Mouse (Mus musculus) stomach, postnatal 0 days (tissue): ENCODE measurements at regions not wholly inside any gene's neighbourhood (a gene's known extent, or its start where the extent isn't known, plus 50 kb on each side); places are given as distances from the start of the nearest gene placed in this dataset.
A peak's percentile ranks its signal among the peaks of the same experiment; 100 is the strongest.

Experiments
- ATAC-seq: fragments of 200-750 bp; cut with Nextera tagmentation; 2 replicates; pipeline ENCODE4 v1.8.0; 2017; ENCODE audit not compliant: low FRiP score, low TSS enrichment
- DNase-seq: peaks from one replicate; pipeline ENCODE4 v3.0.0-alpha.2; 2016; ENCODE audit warnings: low spot score
- H3K27ac ChIP-seq: fragments of 300-500 bp; sonication (generic); replicated peaks from 2 replicates; pipeline ENCODE4 v1.5.1; 2014; ENCODE audit warnings: mild to moderate bottlenecking, control low read depth
- H3K27me3 ChIP-seq: fragments of 300-500 bp; sonication (generic); 2 replicates; pipeline ENCODE4 v1.6.1; 2014; ENCODE audit warnings: low read length; ENCODE audit not compliant: control insufficient read depth, insufficient read depth
- H3K36me3 ChIP-seq: fragments of 300-500 bp; sonication (generic); 2 replicates; pipeline ENCODE4 v1.6.1; 2014; ENCODE audit warnings: low read length, mixed read lengths; ENCODE audit not compliant: control insufficient read depth, insufficient read depth
- H3K4me1 ChIP-seq: fragments of 300-500 bp; sonication (generic); replicated peaks from 2 replicates; pipeline ENCODE4 v1.6.1; 2014; ENCODE audit warnings: antibody characterized with exemption; ENCODE audit not compliant: control insufficient read depth, insufficient read depth
- H3K4me2 ChIP-seq: fragments of 300-500 bp; sonication (generic); replicated peaks from 2 replicates; pipeline ENCODE4 v1.6.1; 2014; ENCODE audit warnings: low read depth, mild to moderate bottlenecking, control low read depth, moderate library complexity
- H3K4me3 ChIP-seq: fragments of 300-500 bp; sonication (generic); 2 replicates; pipeline ENCODE4 v1.5.1; 2014; ENCODE audit warnings: low read depth, low read length, control low read depth
- H3K9ac ChIP-seq: fragments of 300-500 bp; sonication (generic); 2 replicates; pipeline ENCODE4 v1.6.1; 2014; ENCODE audit warnings: mild to moderate bottlenecking, low read length, control low read depth, mixed read lengths
- H3K9me3 ChIP-seq: fragments of 300-500 bp; sonication (generic); 2 replicates; pipeline ENCODE4 v1.6.1; 2016; ENCODE audit warnings: low read length; ENCODE audit not compliant: control insufficient read depth
- CTCF ChIP-seq: IDR thresholded peaks from 2 replicates; pipeline ENCODE4 v1.5.1; 2016; ENCODE audit warnings: antibody characterized with exemption, low read depth, mild to moderate bottlenecking, moderate library complexity
- EP300 ChIP-seq: optimal IDR thresholded peaks from 2 replicates; pipeline ENCODE3; 2016; ENCODE audit warnings: antibody characterized with exemption
- WGBS: fragments of 180-500 bp; shearing (Covaris S2); extraction: QIAGEN DNeasy Blood & Tissue Kit; methylation state at CpG from one replicate; pipeline ENCODE4 v1.1.7; 2014; 5-methylcytosine and 5-hydroxymethylcytosine counted together

DNA sequence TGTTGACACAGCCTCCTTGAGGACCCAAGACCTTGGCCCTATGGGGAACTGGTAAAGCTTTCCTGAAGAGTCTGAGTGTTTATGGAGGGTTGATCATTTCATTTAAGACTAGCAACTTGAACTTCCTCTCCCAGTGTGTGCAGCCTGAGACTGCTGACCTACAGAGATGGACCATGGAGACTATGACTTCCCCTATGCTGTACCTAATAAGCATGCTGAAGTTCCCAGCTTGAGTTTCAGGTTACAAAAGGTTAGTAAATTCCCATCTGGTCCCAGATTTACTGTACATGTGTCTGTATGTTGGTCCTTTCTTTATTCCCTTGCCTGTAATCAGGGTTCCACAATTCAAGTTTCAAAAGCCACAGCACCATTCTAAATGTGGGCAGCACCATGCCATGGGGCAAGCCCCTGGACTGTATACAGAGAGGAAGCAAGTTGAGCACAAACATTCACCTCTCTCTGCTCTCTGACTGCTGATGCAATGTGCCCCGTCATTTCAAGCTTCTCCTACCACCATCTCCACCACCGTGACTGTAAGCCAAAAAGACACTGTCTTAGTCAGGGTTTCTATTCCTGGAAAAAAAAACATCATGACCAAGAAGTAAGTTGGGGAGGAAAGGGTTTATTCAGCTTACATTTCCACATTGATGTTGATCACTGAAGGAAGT, 431.0 kb upstream of the Spred2 start:
- Histone ChIP-seq H3K4me1 (no peaks in the 10 kb centered on the region), H3K4me2 (no peak overlapping the region), H3K9ac (no peak overlapping the region), H3K36me3 (no peaks in the 10 kb centered on the region), H3K9me3 (no peaks in the 10 kb centered on the region), H3K27ac (no peak overlapping the region), H3K27me3 (no peaks in the 10 kb centered on the region), H3K4me3 (no peak overlapping the region)
- no peak for DNase-seq
- TF ChIP-seq CTCF (no peak), EP300 (no peak)
- ATAC-seq, result no peak
- WGBS, result 75% methylated on average over 2 of the region's 2 CpGs

- H3K4me1 ChIP-seq, result no peaks in the 10 kb centered on the region
- TF ChIP-seq CTCF (no peak), EP300 (no peak)
- no peak for DNase-seq
- 97% methylated on average over 3 of the region's 3 CpGs for WGBS
- no peaks in the 10 kb centered on the region for H3K27me3 ChIP-seq
- no peaks in the 10 kb centered on the region for H3K9me3 ChIP-seq
- no peak overlapping the region for H3K27ac ChIP-seq
- no peak overlapping the region for H3K4me2 ChIP-seq
- no peaks in the 10 kb centered on the region for H3K36me3 ChIP-seq
- ATAC-seq, result no peak
- no peak overlapping the region for H3K4me3 ChIP-seq
- no peak overlapping the region for H3K9ac ChIP-seq
These were observed 402.5 kb upstream of the Spred2 start for GRCm38 (mm10) chr11:19521721-19522120.

DNA sequence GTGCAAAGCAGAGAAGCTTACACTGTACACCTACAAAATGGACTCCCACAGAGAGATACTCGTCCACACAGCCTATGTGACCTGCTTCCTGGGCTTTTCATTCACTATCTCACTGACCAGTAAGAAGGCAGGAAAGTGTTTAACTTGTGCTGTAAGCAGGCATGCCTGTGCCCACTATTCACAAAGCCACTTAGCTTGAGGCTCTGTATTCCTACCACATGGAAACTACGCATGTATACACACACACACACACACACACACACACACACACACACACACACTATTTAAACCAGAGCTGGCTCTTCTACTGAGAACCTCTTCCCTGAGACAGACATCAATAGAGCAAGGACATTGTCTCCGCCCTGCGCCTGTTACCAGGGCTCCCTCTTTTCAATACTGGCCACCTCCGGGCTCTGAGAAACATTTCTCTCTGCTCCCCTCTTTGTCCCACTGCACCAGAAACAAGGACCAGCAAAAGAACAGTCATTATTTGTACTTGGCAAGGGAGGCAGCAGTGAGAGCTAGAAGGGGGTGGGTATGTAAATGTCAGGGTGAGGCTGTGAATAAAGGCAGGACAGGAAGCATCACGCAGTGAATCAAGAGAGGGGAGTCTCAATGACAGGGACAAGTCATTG, 400.2 kb upstream of the Spred2 start:
- Histone ChIP-seq H3K9ac (no peak overlapping the region), H3K27ac (no peak overlapping the region), H3K27me3 (no peaks in the 10 kb centered on the region), H3K9me3 (no peaks in the 10 kb centered on the region), H3K4me2 (no peak overlapping the region), H3K4me3 (no peak overlapping the region), H3K36me3 (no peaks in the 10 kb centered on the region), H3K4me1 (no peaks in the 10 kb centered on the region)
- WGBS, result 58% methylated on average over 6 of the region's 6 CpGs
- TF ChIP-seq EP300 (no peak), CTCF (no peak)
- DNase-seq (no peak), ATAC-seq (peak; percentile 54; the same call in 1 of the 2 replicates)

- no peak for DNase-seq
- TF ChIP-seq CTCF (no peak), EP300 (no peak)
- WGBS, result 52% methylated on average over 5 of the region's 5 CpGs
- Histone ChIP-seq H3K4me3 (no peak overlapping the region), H3K27ac (no peak overlapping the region), H3K27me3 (no peaks in the 10 kb centered on the region), H3K36me3 (no peaks in the 10 kb centered on the region), H3K4me2 (no peak overlapping the region), H3K4me1 (no peaks in the 10 kb centered on the region), H3K9me3 (no peaks in the 10 kb centered on the region), H3K9ac (no peak overlapping the region)
- no peak for ATAC-seq
These were observed 395.0 kb upstream of the Spred2 start for GRCm38 (mm10) chr11:19529126-19529525.

DNA sequence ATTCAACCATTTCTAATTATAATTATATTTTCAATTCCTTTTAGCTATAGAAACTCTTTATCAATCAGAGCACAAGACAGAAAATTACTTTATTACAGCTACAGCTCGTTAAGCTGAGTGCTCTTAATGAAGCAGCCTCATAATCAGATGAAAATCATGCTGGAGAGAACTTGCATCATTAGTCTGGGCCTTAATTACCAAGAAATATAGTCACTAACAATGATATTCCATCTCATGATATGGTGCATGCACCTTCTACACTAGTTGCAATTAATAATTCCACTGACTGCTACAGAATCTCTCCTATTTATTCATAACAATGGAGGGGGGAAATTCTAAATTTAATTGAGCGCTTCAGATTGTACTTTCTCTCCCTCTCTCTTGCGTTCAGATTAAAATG, 393.5 kb upstream of the Spred2 start:
- Histone ChIP-seq H3K36me3 (no peaks in the 10 kb centered on the region), H3K27ac (no peak overlapping the region), H3K9me3 (no peaks in the 10 kb centered on the region), H3K9ac (no peak overlapping the region), H3K4me2 (no peak overlapping the region), H3K4me1 (no peaks in the 10 kb centered on the region), H3K4me3 (no peak overlapping the region), H3K27me3 (no peaks in the 10 kb centered on the region)
- TF ChIP-seq CTCF (no peak), EP300 (no peak)
- no peak for ATAC-seq
- DNase-seq, result no peak
- 85% methylated on average over 3 of the region's 3 CpGs for WGBS

GRCm38 (mm10) chr11:19531255-19532003, 392.7 kb upstream of the Spred2 start:
- Histone ChIP-seq H3K4me1 (no peaks in the 10 kb centered on the region), H3K4me3 (no peak overlapping the region), H3K9ac (no peak overlapping the region), H3K36me3 (no peaks in the 10 kb centered on the region), H3K27ac (no peak overlapping the region), H3K9me3 (no peaks in the 10 kb centered on the region), H3K4me2 (0 out of 2 replicates have a peak overlapping the region, but pooled peaks have one; percentile 11), H3K27me3 (no peaks in the 10 kb centered on the region)
- WGBS, result 35% methylated on average over 20 of the region's 20 CpGs
- no peak for ATAC-seq
- no peak for TF ChIP-seq CTCF
- no peak for TF ChIP-seq EP300
- DNase-seq, result no peak
